Mouse (Mus musculus) embryonic facial prominence, embryonic 14.5 days (tissue): ENCODE results near the gene Rasgrp2. TPM values are rescaled to one million over a fixed set of nuclear protein-coding genes. Genes with fewer than 3 reads are reported as not detected.
A peak's percentile ranks its signal among the peaks of the same experiment; 100 is the strongest.

Experiments
- ATAC-seq: fragments of 200-750 bp; cut with Nextera tagmentation; 2 replicates; pipeline ENCODE4 v1.8.0; 2017; ENCODE audit warnings: low read depth, moderate number of reproducible peaks, moderate TSS enrichment
- DNase-seq: peaks from one replicate; pipeline ENCODE4 v3.0.0-alpha.2; 2015; ENCODE audit warnings: low spot score
- H3K27ac ChIP-seq: fragments of 300-500 bp; sonication (generic); replicated peaks from 2 replicates; pipeline ENCODE4 v1.5.1; 2014; ENCODE audit warnings: low read depth, mild to moderate bottlenecking, low read length, moderate library complexity
- H3K27me3 ChIP-seq: fragments of 300-500 bp; sonication (generic); replicated peaks from 2 replicates; pipeline ENCODE4 v1.6.1; 2014; ENCODE audit warnings: low read length; ENCODE audit not compliant: control insufficient read depth, insufficient read depth
- H3K36me3 ChIP-seq: fragments of 300-500 bp; sonication (generic); 2 replicates; pipeline ENCODE4 v1.6.1; 2014; ENCODE audit warnings: low read length, mixed read lengths; ENCODE audit not compliant: control insufficient read depth, insufficient read depth
- H3K4me1 ChIP-seq: fragments of 300-500 bp; sonication (generic); 2 replicates; pipeline ENCODE4 v1.6.1; 2014; ENCODE audit warnings: antibody characterized with exemption, low read length; ENCODE audit not compliant: control insufficient read depth, insufficient read depth
- H3K4me2 ChIP-seq: fragments of 300-500 bp; sonication (generic); 2 replicates; pipeline ENCODE4 v1.6.1; 2014; ENCODE audit warnings: low read depth, mild to moderate bottlenecking, low read length, moderate library complexity, mixed read lengths
- H3K4me3 ChIP-seq: fragments of 300-500 bp; sonication (generic); 2 replicates; pipeline ENCODE4 v1.5.1; 2014; ENCODE audit warnings: low read depth, mild to moderate bottlenecking, low read length
- H3K9ac ChIP-seq: fragments of 300-500 bp; sonication (generic); 2 replicates; pipeline ENCODE4 v1.6.1; 2014; ENCODE audit warnings: low read depth, mild to moderate bottlenecking, low read length, moderate library complexity, mixed read lengths
- H3K9me3 ChIP-seq: fragments of 300-500 bp; sonication (generic); 2 replicates; pipeline ENCODE4 v1.6.1; 2016; ENCODE audit warnings: low read length; ENCODE audit not compliant: control insufficient read depth
- WGBS: fragments of 180-500 bp; shearing (Covaris S2); extraction: QIAGEN DNeasy Blood & Tissue Kit; methylation state at CpG from one replicate; pipeline ENCODE4 v1.1.7; 2014; 5-methylcytosine and 5-hydroxymethylcytosine counted together
- polyA plus RNA-seq: library from polyadenylated mRNA; unstranded; fragments of >200 nt; fragmentation: Nextera tagmentation; extraction: Ambion mirVana; gene quantifications from 2 replicates; pipeline ENCODE4 v1.2.1, GENCODE M21; 2014

Rasgrp2 gene
- polyA plus RNA-seq, 1 experiment from 2014 or later, result 48.2 TPM

DNA sequence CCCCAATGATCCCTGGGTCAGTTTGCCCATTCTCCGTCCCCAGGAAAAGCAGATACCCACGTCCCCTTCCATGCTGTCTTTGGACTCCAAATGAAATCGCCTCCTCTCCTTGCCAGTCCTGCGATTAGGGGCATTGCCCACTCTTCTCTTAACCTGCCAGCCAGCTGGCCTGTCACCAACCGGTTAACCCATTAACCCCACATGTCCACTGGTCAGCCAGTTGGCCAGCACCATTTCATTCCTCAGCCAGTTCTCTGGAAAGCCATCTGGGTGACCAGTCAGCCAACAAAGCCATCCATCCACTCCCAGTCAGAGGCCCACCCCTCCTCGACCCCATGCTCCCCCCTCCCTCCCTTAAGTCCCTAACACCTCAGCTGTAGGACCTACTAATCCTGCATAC is 63.7 kb downstream of the Rasgrp2 start:
- no peak overlapping the region for H3K9ac ChIP-seq
- WGBS, result 52% methylated on average over 6 of the region's 6 CpGs
- DNase-seq, result no peak
- H3K4me2 ChIP-seq, result no peak overlapping the region
- no peaks in the 10 kb centered on the region for H3K36me3 ChIP-seq
- H3K27me3 ChIP-seq, result no peaks in the 10 kb centered on the region
- no peak overlapping the region for H3K4me3 ChIP-seq
- H3K9me3 ChIP-seq, result no peaks in the 10 kb centered on the region
- no peak for ATAC-seq
- H3K27ac ChIP-seq, result no peak overlapping the region
- peaks cover 11% of the 10 kb centered on the region for H3K4me1 ChIP-seq

DNA sequence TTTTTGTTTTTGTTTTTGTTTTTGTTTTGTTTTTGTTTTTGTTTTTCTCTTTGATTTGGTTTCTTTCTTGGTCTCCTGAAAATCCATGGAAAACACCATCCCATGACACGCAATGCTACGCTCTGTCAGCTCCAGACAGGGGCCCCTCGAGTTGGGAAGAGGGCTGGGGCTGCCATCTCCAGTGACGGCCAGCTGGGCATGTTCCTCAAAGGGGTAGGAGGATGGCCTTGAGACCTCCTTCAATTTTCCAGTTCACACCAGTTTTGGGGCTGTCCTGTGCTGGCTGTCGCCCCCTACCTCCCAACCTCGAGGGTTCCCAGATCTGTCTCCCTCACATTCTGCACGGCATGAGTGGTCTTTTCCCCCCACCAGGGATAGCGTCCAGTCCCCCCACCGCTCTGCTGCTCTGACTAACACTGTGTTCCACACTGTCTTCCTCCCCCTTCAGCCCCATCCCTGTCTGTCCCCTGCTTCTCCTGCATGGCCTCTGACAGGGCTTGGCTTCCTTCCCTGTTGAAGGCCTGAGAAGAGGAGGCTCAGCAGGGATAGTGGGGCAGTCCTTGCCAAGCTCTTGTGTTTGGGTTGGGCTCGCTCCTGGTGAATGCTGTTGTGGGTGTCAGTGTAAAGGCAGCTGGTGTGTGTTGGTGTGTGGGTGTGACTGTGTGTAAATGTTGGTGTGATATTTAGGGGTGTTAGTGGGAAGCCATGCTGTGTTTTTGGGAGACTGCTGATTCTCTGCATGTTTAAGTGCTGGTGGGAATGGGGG is 65.3 kb downstream of the Rasgrp2 start:
- Histone ChIP-seq H3K27me3 (no peaks in the 10 kb centered on the region), H3K4me1 (peaks cover 11% of the 10 kb centered on the region), H3K9ac (no peak overlapping the region; the same call in 1 of the 2 replicates), H3K4me2 (no peak overlapping the region), H3K27ac (no peak overlapping the region), H3K9me3 (no peaks in the 10 kb centered on the region), H3K4me3 (no peak overlapping the region), H3K36me3 (no peaks in the 10 kb centered on the region)
- DNase-seq (peak; percentile 5), ATAC-seq (peak; percentile 12; the same call in 1 of the 2 replicates)
- 46% methylated on average over 10 of the region's 10 CpGs for WGBS

Other genes with a start within 250 kb of the Rasgrp2 start
- gene Majin, start 215.0 kb upstream of the Rasgrp2 start, polyA plus RNA-seq, result not detected in 2 replicates
- 3.3 and 4.1 TPM in 2 replicates for gene Gpha2, start 173.0 kb upstream of the Rasgrp2 start, polyA plus RNA-seq
- gene Ppp2r5b, start 163.5 kb upstream of the Rasgrp2 start, polyA plus RNA-seq, result 35.1 and 36.5 TPM in 2 replicates
- 10.6 and 11.1 TPM in 2 replicates for gene Atg2a, start 157.7 kb upstream of the Rasgrp2 start, polyA plus RNA-seq
- 68.4 and 68.6 TPM in 2 replicates for gene Ehd1, start 122.6 kb upstream of the Rasgrp2 start, polyA plus RNA-seq
- 1.5 and 1.6 TPM in 2 replicates for gene Cdc42bpg, start 92.9 kb upstream of the Rasgrp2 start, polyA plus RNA-seq
- 54.2 and 61.5 TPM in 2 replicates for gene Men1, start 64.4 kb upstream of the Rasgrp2 start, polyA plus RNA-seq
- 9.8 and 9.9 TPM in 2 replicates for gene Map4k2, start 58.2 kb upstream of the Rasgrp2 start, polyA plus RNA-seq
- 135 and 140 TPM in 2 replicates for gene Sf1, start 35.6 kb upstream of the Rasgrp2 start, polyA plus RNA-seq
- 49.5 and 84.3 TPM in 2 replicates for gene Pygm, start 14.9 kb upstream of the Rasgrp2 start, polyA plus RNA-seq
- 2.3 and 3.4 TPM in 2 replicates for gene Nrxn2, start 19.4 kb downstream of the Rasgrp2 start, polyA plus RNA-seq
- not detected in 2 replicates for gene Slc22a12, start 143.7 kb downstream of the Rasgrp2 start, polyA plus RNA-seq